Mouse (Mus musculus) liver, adult 2 months (tissue): ENCODE measurements around the gene Rnls.

Experiments
- CTCF ChIP-seq: fragments of 200-500 bp; IDR thresholded peaks from 2 replicates; pipeline ENCODE4 v1.5.1; 2011; ENCODE audit warnings: low read depth, low read length, control low read depth
- POLR2A ChIP-seq: fragments of 200-500 bp; IDR thresholded peaks from 2 replicates; pipeline ENCODE4 v1.6.1; 2011; ENCODE audit warnings: low read length, control low read depth; ENCODE audit not compliant: insufficient read depth; ENCODE audit errors: extremely low read depth

- TF ChIP-seq POLR2A (no peak), CTCF (no peak)
These were observed 303.2 kb downstream of the Rnls start for GRCm38 (mm10) chr19:33088868-33089267.
